Mouse (Mus musculus): ENCODE measurements around the gene Enpp1. TPM values are rescaled to one million over a fixed set of nuclear protein-coding genes. Genes with fewer than 3 reads are reported as not detected.

Enpp1 gene
- total RNA-seq, 2 experiments from 2014 or later, result 5.2 TPM

GRCm38 (mm10) chr10:24603035-24603434 lies 108.9 kb downstream of the Enpp1 start:
- intact Hi-C loops (cut with DNase I), result no loop called here
- DNase-seq, result no peak

GRCm38 (mm10) chr10:24599802-24600201 lies 112.2 kb downstream of the Enpp1 start:
- intact Hi-C loops (cut with DNase I), result loop anchor here (10.0 kb wide), 1 partner anchor 265 kb away; no protein-coding TSS in a partner anchor
- no peak for DNase-seq

GRCm38 (mm10) chr10:24598693-24599092 lies 113.3 kb downstream of the Enpp1 start:
- no peak for DNase-seq
- intact Hi-C loops (cut with DNase I), result loop anchor here (10.0 kb wide), 1 partner anchor 264 kb away; no protein-coding TSS in a partner anchor

GRCm38 (mm10) chr10:24597789-24598188 lies 114.2 kb downstream of the Enpp1 start:
- intact Hi-C loops (cut with DNase I), result loop anchor here (10.0 kb wide), 1 partner anchor 263 kb away; no protein-coding TSS in a partner anchor
- DNase-seq, result no peak

- peak; percentile 34 to 75 for DNase-seq
- intact Hi-C loops (cut with DNase I), result loop anchor here (10.0 kb wide), 1 partner anchor 262 kb away; no protein-coding TSS in a partner anchor
Measured at GRCm38 (mm10) chr10:24596869-24597339, 115.1 kb downstream of the Enpp1 start.

- peak in 1 of 2 experiments; percentile 65 for DNase-seq
- intact Hi-C loops (cut with DNase I), result loop anchor here (10.0 kb wide), 1 partner anchor 261 kb away; no protein-coding TSS in a partner anchor
Measured at GRCm38 (mm10) chr10:24596003-24596868, 115.7 kb downstream of the Enpp1 start.

- intact Hi-C loops (cut with DNase I), result loop anchor here (10.0 kb wide), 1 partner anchor 261 kb away; no protein-coding TSS in a partner anchor
- peak; percentile 81 to 89 for DNase-seq
Measured at GRCm38 (mm10) chr10:24595250-24596002, 116.5 kb downstream of the Enpp1 start, which contains the start of gene Ccn2. Gene Ccn2 (plus strand): TSS chr10:24595442.

GRCm38 (mm10) chr10:24593556-24593955 lies 118.4 kb downstream of the Enpp1 start:
- intact Hi-C loops (cut with DNase I), result loop anchor here (1.0 to 10.0 kb wide), 3 partner anchors 28 to 259 kb away; no protein-coding TSS in a partner anchor
- peak; percentile 50 to 54 for DNase-seq

GRCm38 (mm10) chr10:24592969-24593368 lies 119.0 kb downstream of the Enpp1 start:
- intact Hi-C loops (cut with DNase I), result loop anchor here (1.0 to 10.0 kb wide), 3 partner anchors 28 to 258 kb away; no protein-coding TSS in a partner anchor
- DNase-seq, result no peak

GRCm38 (mm10) chr10:24592318-24592717 lies 119.6 kb downstream of the Enpp1 start:
- intact Hi-C loops (cut with DNase I), result loop anchor here (5.0 to 10.0 kb wide), 2 partner anchors 100 to 258 kb away; no protein-coding TSS in a partner anchor
- no peak for DNase-seq

- peak in 1 of 2 experiments; percentile 8 for DNase-seq
Measured at GRCm38 (mm10) chr10:24591741-24592140, 120.2 kb downstream of the Enpp1 start.

GRCm38 (mm10) chr10:24591136-24591535 lies 120.8 kb downstream of the Enpp1 start:
- intact Hi-C loops (cut with DNase I), result loop anchor here (1.0 to 10.0 kb wide), 3 partner anchors 99 to 256 kb away; no protein-coding TSS in a partner anchor
- peak; percentile 84 to 91 for DNase-seq

More at GRCm38 (mm10) chr10:24591741-24592140, 120.2 kb downstream of the Enpp1 start:
- intact Hi-C loops (cut with DNase I), result loop anchor here (1.0 to 10.0 kb wide), 3 partner anchors 99 to 257 kb away; no protein-coding TSS in a partner anchor

GRCm38 (mm10) chr10:24590546-24590945 lies 121.4 kb downstream of the Enpp1 start:
- DNase-seq, result no peak
- intact Hi-C loops (cut with DNase I), result loop anchor here (5.0 to 10.0 kb wide), 2 partner anchors 98 to 256 kb away; no protein-coding TSS in a partner anchor

GRCm38 (mm10) chr10:24589238-24589637 lies 122.7 kb downstream of the Enpp1 start:
- intact Hi-C loops (cut with DNase I), result no loop called here
- DNase-seq, result no peak

- intact Hi-C loops (cut with DNase I), result no loop called here
- no peak for DNase-seq
Measured at GRCm38 (mm10) chr10:24588824-24589223, 123.1 kb downstream of the Enpp1 start.

Other genes with a start within 250 kb of the Enpp1 start
- gene Ccn2, start 116.7 kb downstream of the Enpp1 start, total RNA-seq (2021), result 100 to 1,000 TPM in 1 of 2 experiments, 10 to 100 TPM in 1; 82.5 to 111 TPM
- 1 to 10 TPM; 3.3 to 4.4 TPM for gene Enpp3, start 130.7 kb upstream of the Enpp1 start, total RNA-seq (2021)
- gene Med23, start 157.8 kb upstream of the Enpp1 start, total RNA-seq (2021), result 10 to 100 TPM; 14.1 to 15.4 TPM
- not detected for gene Arg1, start 215.3 kb upstream of the Enpp1 start, total RNA-seq (2021)

Data from heart, postnatal 36 days (tissue).